Mouse (Mus musculus) left cerebral cortex, adult 2 months (tissue): Measurements from ENCODE around the gene Tifa. TPM values are rescaled to one million over a fixed set of nuclear protein-coding genes. Genes with fewer than 3 reads are reported as not detected.

Experiments used
- DNase-seq, 2 experiments: peaks; one replicate each; pipeline ENCODE4 v3.0.0; 2021 to 2022; ENCODE audit warnings: low spot score in 2 of 2, mixed read lengths in 1 of 2; ENCODE audit errors: extremely low spot score in 1 of 2
- H3K27ac ChIP-seq: fragments of 200-600 bp; 2 replicates; pipeline ENCODE4 v1.8.1; 2022
- H3K4me3 ChIP-seq: fragments of 200-600 bp; 2 replicates; pipeline ENCODE4 v1.8.1; 2022
- CTCF ChIP-seq: fragments of 200-600 bp; IDR thresholded peaks from 2 replicates; pipeline ENCODE4 v1.8.1; 2022; ENCODE audit warnings: antibody characterized with exemption, mild to moderate bottlenecking, moderate library complexity
- intact Hi-C: fragments of 180-260 bp; cut with DNase I; formaldehyde crosslinking; loops from one replicate; pipeline ENCODE4 v1.15.1; 2025
- total RNA-seq, 2 experiments: library from RNA; stranded (reverse); gene quantifications; 2 replicates each; pipeline ENCODE4 v1.2.3; 2021

Gene Tifa
- total RNA-seq, 2 experiments from 2014 or later, result 5.8 to 6.4 TPM

DNA sequence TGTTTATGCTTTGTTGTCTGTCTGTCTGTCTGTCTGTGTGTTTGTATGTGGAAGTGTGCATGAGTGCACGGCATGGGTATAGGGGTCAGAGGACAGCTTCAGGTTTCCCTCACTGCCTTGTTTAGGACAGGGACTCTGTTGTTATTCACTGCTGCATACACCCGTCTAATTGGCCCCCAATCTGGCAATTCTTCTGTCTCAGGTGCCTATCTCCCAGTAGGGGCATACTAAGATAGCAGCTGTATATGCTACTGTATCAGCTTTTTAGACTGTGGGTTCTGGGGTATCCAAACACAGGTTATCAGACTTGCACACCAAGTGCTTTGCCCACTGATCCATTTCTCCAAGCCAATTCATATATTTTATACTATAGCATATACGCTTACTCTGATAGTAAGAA lies 90.4 kb downstream of the Tifa start:
- intact Hi-C loops, result no loop called here

GRCm38 (mm10) chr3:127881684-127882083 lies 92.1 kb downstream of the Tifa start:
- Histone ChIP-seq H3K4me3 (no peak overlapping the region), H3K27ac (no peak overlapping the region)
- TF ChIP-seq CTCF, result no peak
- DNase-seq, result no peak
- intact Hi-C loops, result no loop called here

More for the DNA sequence above, 90.4 kb downstream of the Tifa start:
- DNase-seq, result no peak
- H3K4me3 ChIP-seq, result no peak overlapping the region
- TF ChIP-seq CTCF, result no peak
- H3K27ac ChIP-seq, result no peak overlapping the region

Other genes starting within 250 kb of the Tifa start
- 10 to 100 TPM; 16.8 to 19.2 TPM for gene Larp7, start 236.5 kb upstream of the Tifa start, total RNA-seq
- 1 to 10 TPM; 2.6 to 3.5 TPM for gene Zgrf1, start 236.3 kb upstream of the Tifa start, total RNA-seq
- under 1 TPM; 0.25 to 0.65 TPM for gene Neurog2, start 156.7 kb upstream of the Tifa start, total RNA-seq
- gene Alpk1, start 9.3 kb upstream of the Tifa start, total RNA-seq, result 1 to 10 TPM; 4.6 to 5.5 TPM
- 10 to 100 TPM; 81.7 to 89.0 TPM for gene Ap1ar, start 47.7 kb downstream of the Tifa start, total RNA-seq
- 1 to 10 TPM; 3.2 to 3.8 TPM for gene Fam241a, start 106.5 kb downstream of the Tifa start, total RNA-seq